Mouse (Mus musculus) ES-E14 (cell line): ENCODE measurements at regions not wholly inside any gene's neighbourhood (a gene's known extent, or its start where the extent isn't known, plus 50 kb on each side); places are given as distances from the start of the nearest gene placed in this dataset.

Experiments used
- DNase-seq: peaks from one replicate; pipeline ENCODE4 v3.0.0-alpha.2; 2013; ENCODE audit warnings: low read depth, low spot score
- H3K27ac ChIP-seq: 2 replicates; pipeline ENCODE4 v1.5.1; 2012; ENCODE audit warnings: low read depth, mild to moderate bottlenecking, low read length, moderate library complexity, mixed read lengths; ENCODE audit not compliant: poor library complexity, insufficient read depth, severe bottlenecking
- H3K36me3 ChIP-seq: 2 replicates; pipeline ENCODE4 v1.6.1; 2012; ENCODE audit warnings: mild to moderate bottlenecking, low read length, moderate library complexity, mixed read lengths; ENCODE audit not compliant: control insufficient read depth, poor library complexity, insufficient read depth, severe bottlenecking
- H3K4me1 ChIP-seq, 2 experiments: fragments of 150-350 bp in 1 of 2; sonication (generic) in 1 of 2; 2 replicates each; pipeline ENCODE4 v1.6.1; 2012; ENCODE audit warnings: low read length in 2 of 2, mild to moderate bottlenecking in 1 of 2, mixed read lengths in 1 of 2; ENCODE audit not compliant: control insufficient read depth in 2 of 2, insufficient read depth in 2 of 2, poor library complexity in 1 of 2
- H3K4me3 ChIP-seq, 2 experiments: fragments of 150-350 bp in 1 of 2; sonication (generic) in 1 of 2; 2 replicates each; pipeline ENCODE4 v1.5.1; 2012; ENCODE audit warnings: low read length in 2 of 2, low read depth in 1 of 2, mild to moderate bottlenecking in 1 of 2, mixed read lengths in 1 of 2; ENCODE audit not compliant: insufficient read depth in 1 of 2, poor library complexity in 1 of 2, severe bottlenecking in 1 of 2
- H3K9ac ChIP-seq: 2 replicates; pipeline ENCODE4 v1.6.1; 2012; ENCODE audit warnings: low read depth, mild to moderate bottlenecking, low read length, mixed read lengths; ENCODE audit not compliant: poor library complexity, insufficient read depth, severe bottlenecking
- H3K9me3 ChIP-seq: fragments of 150-350 bp; sonication (generic); 2 replicates; pipeline ENCODE4 v1.6.1; 2012; ENCODE audit warnings: low read depth, mild to moderate bottlenecking, low read length; ENCODE audit not compliant: control insufficient read depth, insufficient read depth
- CHD2 ChIP-seq: IDR thresholded peaks from 2 replicates; pipeline ENCODE4 v1.6.1; 2014; ENCODE audit warnings: mild to moderate bottlenecking, low read depth, low read length, inconsistent platforms
- HCFC1 ChIP-seq: IDR thresholded peaks from 2 replicates; pipeline ENCODE4 v1.6.1; 2012; ENCODE audit warnings: low read length, inconsistent platforms, borderline replicate concordance; ENCODE audit not compliant: insufficient read depth
- MAFK ChIP-seq: IDR thresholded peaks from 2 replicates; pipeline ENCODE4 v1.6.1; 2014; ENCODE audit warnings: mild to moderate bottlenecking, low read depth, low read length, inconsistent platforms; ENCODE audit not compliant: insufficient read depth
- ZC3H11A ChIP-seq: IDR thresholded peaks from 2 replicates; pipeline ENCODE4 v1.6.1; 2012; ENCODE audit warnings: low read depth, mild to moderate bottlenecking, inconsistent platforms, low read length, borderline replicate concordance
- ZNF384 ChIP-seq: IDR thresholded peaks from 2 replicates; pipeline ENCODE4 v1.6.1; 2012; ENCODE audit warnings: low read depth, low read length, inconsistent platforms
- in situ Hi-C, 2 experiments: fragments of 600-800 bp; cut with MboI; formaldehyde crosslinking; loops; one replicate each; pipeline ENCODE4 v1.15.1; 2025; ENCODE audit warnings: low sequenced_read_pairs in 2 of 2, inconsistent platforms in 1 of 2; ENCODE audit not compliant: unreplicated experiment in 2 of 2

GRCm38 (mm10) chr9:31649073-31649472 lies 184.8 kb upstream of the Tmem45b start:
- no peak overlapping the region for H3K4me3 ChIP-seq
- in situ Hi-C loops, result no loop called here
- no peak overlapping the region for H3K9ac ChIP-seq
- no peak for DNase-seq
- H3K9me3 ChIP-seq, result no peaks in the 10 kb centered on the region
- no peaks in the 10 kb centered on the region for H3K36me3 ChIP-seq
- H3K4me1 ChIP-seq, result no peaks in the 10 kb centered on the region
- no peak overlapping the region for H3K27ac ChIP-seq
- TF ChIP-seq MAFK, result no peak
- no peak for TF ChIP-seq ZNF384
- no peak for TF ChIP-seq HCFC1
- no peak for TF ChIP-seq ZC3H11A
- TF ChIP-seq CHD2, result no peak

- Histone ChIP-seq H3K36me3 (no peaks in the 10 kb centered on the region), H3K4me1 (no peaks in the 10 kb centered on the region), H3K9ac (no peak overlapping the region), H3K27ac (no peak overlapping the region), H3K9me3 (no peaks in the 10 kb centered on the region), H3K4me3 (no peak overlapping the region)
- in situ Hi-C loops, result no loop called here
- TF ChIP-seq HCFC1, result no peak
- no peak for TF ChIP-seq MAFK
- no peak for TF ChIP-seq CHD2
- TF ChIP-seq ZC3H11A, result no peak
- TF ChIP-seq ZNF384, result no peak
- DNase-seq, result no peak
Measured at GRCm38 (mm10) chr9:31648551-31648950, 184.3 kb upstream of the Tmem45b start.

- no peak overlapping the region for H3K27ac ChIP-seq
- no peak overlapping the region for H3K4me3 ChIP-seq
- no peaks in the 10 kb centered on the region for H3K4me1 ChIP-seq
- TF ChIP-seq CHD2, result no peak
- TF ChIP-seq ZNF384, result no peak
- TF ChIP-seq HCFC1, result no peak
- no peak for TF ChIP-seq ZC3H11A
- TF ChIP-seq MAFK, result no peak
- no peak for DNase-seq
- in situ Hi-C loops, result no loop called here
- H3K9ac ChIP-seq, result no peak overlapping the region
- no peaks in the 10 kb centered on the region for H3K36me3 ChIP-seq
- no peaks in the 10 kb centered on the region for H3K9me3 ChIP-seq
Measured at GRCm38 (mm10) chr9:31645114-31645513, 180.9 kb upstream of the Tmem45b start.

- no peaks in the 10 kb centered on the region for H3K36me3 ChIP-seq
- in situ Hi-C loops, result no loop called here
- DNase-seq, result no peak
- no peak overlapping the region for H3K27ac ChIP-seq
- H3K4me1 ChIP-seq, result no peaks in the 10 kb centered on the region
- no peak overlapping the region for H3K9ac ChIP-seq
- no peaks in the 10 kb centered on the region for H3K9me3 ChIP-seq
- TF ChIP-seq MAFK (no peak), ZC3H11A (no peak)
- no peak overlapping the region for H3K4me3 ChIP-seq
Measured at GRCm38 (mm10) chr9:31644106-31644505, 179.8 kb upstream of the Tmem45b start.

- TF ChIP-seq ZNF384 (no peak), ZC3H11A (no peak), MAFK (no peak), HCFC1 (no peak), CHD2 (no peak)
- H3K36me3 ChIP-seq, result no peaks in the 10 kb centered on the region
- no peak for DNase-seq
- H3K9me3 ChIP-seq, result no peaks in the 10 kb centered on the region
- H3K27ac ChIP-seq, result no peak overlapping the region
- no peak overlapping the region for H3K9ac ChIP-seq
- in situ Hi-C loops, result no loop called here
- no peak overlapping the region for H3K4me3 ChIP-seq
- H3K4me1 ChIP-seq, result no peaks in the 10 kb centered on the region
Measured at GRCm38 (mm10) chr9:31642169-31642568, 177.9 kb upstream of the Tmem45b start.
